Mouse (Mus musculus): ENCODE measurements at regions not wholly inside any gene's neighbourhood (a gene's known extent, or its start where the extent isn't known, plus 50 kb on each side); places are given as distances from the start of the nearest gene placed in this dataset.

DNA sequence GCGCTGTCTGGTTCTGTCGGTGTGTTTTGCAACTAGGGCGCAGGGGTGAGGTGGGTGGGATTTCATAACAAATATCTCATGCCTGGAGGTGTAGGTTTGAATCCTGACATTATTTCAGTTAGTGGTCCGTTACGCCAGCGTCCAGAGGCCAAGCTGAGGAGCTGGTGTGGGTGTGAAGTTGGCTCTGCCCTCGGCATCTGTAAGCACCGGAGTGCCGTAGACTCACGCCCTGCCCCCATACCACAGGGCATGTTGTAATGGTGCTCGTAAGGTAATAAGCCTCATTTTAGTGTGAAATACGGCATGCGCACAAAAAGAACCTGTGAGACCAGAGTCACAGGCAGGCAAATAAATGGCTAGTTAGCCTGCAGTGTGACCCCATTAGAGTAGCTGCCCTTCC is 168.1 kb upstream of the Id2 start:
- no peak for DNase-seq (ENCODE audit: low spot score)
- WGBS: 54% methylated on average over 13 of the region's 13 CpGs
- Histone ChIP-seq H3K27ac (peak overlapping the region; percentile 44; the same call in 1 of the 2 replicates), H3K27me3 (ENCODE audit: low read depth, poor library complexity, severe bottlenecking) (peaks cover 37% of the 10 kb centered on the region), H3K9me3 (replicated peaks) (no peaks in the 10 kb centered on the region), H3K4me1 (peaks cover 47% of the 10 kb centered on the region), H3K4me3 (no peak overlapping the region), H3K36me3 (no peaks in the 10 kb centered on the region)

DNA sequence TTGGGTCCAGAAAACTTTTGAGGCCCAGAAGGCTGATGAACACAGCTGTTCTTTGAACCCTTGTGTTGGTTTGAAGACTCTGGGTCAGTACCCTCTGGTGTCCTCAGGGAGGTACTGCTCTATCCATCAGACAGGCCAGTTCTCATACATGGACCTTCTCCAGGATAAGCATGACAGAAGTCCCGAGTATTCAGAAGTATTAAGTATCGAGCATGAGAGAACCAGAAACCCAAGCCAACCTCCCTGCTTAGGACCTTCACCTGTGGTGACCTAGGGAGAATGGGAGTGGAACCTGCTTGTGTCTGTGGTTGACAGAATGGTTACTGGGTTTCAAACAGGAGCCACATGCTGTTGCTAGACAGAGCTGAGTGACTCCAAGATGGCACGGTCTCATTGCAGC is 167.5 kb upstream of the Id2 start:
- Histone ChIP-seq H3K27me3 (ENCODE audit: low read depth, poor library complexity, severe bottlenecking) (peaks cover 33% of the 10 kb centered on the region), H3K36me3 (no peaks in the 10 kb centered on the region), H3K9me3 (replicated peaks) (no peaks in the 10 kb centered on the region), H3K4me3 (no peak overlapping the region), H3K4me1 (peaks cover 43% of the 10 kb centered on the region), H3K27ac (peak overlapping the region; percentile 44; the same call in 1 of the 2 replicates)
- WGBS: 92% methylated on average over 3 of the region's 3 CpGs
- no peak for DNase-seq (ENCODE audit: low spot score)

DNA sequence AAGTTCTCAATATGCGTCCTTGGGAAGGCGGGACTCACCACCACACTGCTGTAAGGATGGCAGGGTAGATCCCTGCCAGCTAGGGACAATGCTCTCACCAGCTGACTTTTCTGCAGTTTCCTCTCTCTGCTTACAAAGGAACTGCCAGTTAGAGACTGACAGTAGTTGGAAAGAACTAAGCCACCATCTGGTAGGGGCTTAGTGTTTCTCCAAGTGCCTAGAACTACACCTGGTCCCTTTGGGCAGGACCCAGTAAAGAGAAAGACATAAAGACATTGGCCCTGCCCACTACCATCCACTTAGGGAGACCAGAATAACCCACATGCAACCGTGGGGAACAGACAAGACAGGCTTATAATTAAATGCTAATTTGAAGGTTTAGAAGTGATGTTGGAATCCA is 165.5 kb upstream of the Id2 start:
- Histone ChIP-seq H3K9me3 (replicated peaks) (no peaks in the 10 kb centered on the region), H3K27ac (no peak overlapping the region), H3K4me3 (no peak overlapping the region), H3K27me3 (ENCODE audit: low read depth, poor library complexity, severe bottlenecking) (peaks cover 16% of the 10 kb centered on the region), H3K36me3 (no peaks in the 10 kb centered on the region), H3K4me1 (peaks cover 28% of the 10 kb centered on the region)
- WGBS: 88% methylated on average over 3 of the region's 3 CpGs
- DNase-seq (ENCODE audit: low spot score): no peak

DNA sequence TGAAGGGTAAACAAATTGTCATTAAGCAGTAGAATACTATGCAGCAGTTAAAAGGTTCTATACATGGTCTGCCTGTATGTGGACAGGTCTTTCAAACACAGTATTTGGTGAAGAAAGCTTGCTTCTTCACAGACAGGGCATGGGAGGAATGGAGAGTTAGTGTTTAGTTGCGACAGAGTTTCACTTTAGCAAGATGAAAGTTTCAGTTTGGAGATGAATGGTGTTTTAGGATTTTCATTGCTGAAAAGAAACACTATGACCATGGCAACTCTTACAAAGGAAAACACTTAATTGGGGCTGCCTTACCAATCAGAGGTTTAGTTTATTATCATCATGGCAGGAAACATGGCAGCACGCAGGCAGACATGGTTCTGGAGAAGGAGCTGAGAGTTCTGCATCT is 162.2 kb upstream of the Id2 start:
- DNase-seq (ENCODE audit: low spot score): no peak
- no peaks in the 10 kb centered on the region for H3K36me3 ChIP-seq
- no peak overlapping the region for H3K27ac ChIP-seq
- H3K4me1 ChIP-seq: no peaks in the 10 kb centered on the region
- no peak overlapping the region for H3K4me3 ChIP-seq
- no peaks in the 10 kb centered on the region for H3K27me3 ChIP-seq (ENCODE audit: low read depth, poor library complexity, severe bottlenecking)
- 86% methylated on average over 2 of the region's 2 CpGs for WGBS
- no peaks in the 10 kb centered on the region for H3K9me3 ChIP-seq (replicated peaks)

DNA sequence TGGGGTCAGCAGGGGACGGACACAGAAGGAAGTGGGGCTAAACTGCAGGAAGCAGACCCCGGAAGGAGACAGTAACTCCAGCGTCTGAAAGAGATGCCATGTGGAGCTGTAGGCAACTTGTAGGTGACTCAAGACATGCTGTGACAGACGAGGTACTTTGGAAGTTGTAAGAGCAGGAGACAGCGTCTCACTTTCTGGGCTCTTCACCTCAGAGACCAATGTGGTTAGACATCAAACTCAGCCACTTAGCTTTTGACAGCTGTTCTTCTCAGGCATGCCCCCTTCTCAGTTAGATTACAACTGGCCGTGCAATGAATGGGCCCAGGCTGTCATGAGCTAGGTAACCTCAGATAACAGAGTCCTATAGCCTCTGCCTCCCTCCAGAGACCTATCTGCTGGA is 159.3 kb upstream of the Id2 start:
- Histone ChIP-seq H3K4me3 (no peak overlapping the region), H3K9me3 (replicated peaks) (no peaks in the 10 kb centered on the region), H3K4me1 (peaks cover 3% of the 10 kb centered on the region), H3K27ac (no peak overlapping the region), H3K27me3 (ENCODE audit: low read depth, poor library complexity, severe bottlenecking) (no peaks in the 10 kb centered on the region), H3K36me3 (no peaks in the 10 kb centered on the region)
- DNase-seq (ENCODE audit: low spot score): no peak
- WGBS: 59% methylated on average over 6 of the region's 6 CpGs

DNA sequence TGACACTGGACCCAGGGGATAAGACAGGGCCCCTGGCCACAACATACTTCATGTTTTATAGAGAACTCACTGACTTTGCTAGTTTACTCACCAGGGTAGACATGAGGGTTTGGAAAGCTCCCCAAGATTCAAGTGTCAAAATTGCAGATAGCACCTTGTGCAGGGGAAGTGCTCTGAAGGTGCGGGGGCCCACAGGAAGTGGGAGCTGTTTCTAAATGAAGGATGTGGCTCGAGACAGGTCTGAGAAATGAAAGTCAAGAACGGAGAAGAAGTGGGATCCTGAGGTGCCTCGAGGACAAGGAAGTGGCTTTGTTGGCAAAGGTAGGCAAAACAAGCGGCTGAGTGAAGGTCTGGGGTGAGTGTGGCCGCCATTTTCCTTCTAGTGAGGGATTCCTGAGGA is 157.8 kb upstream of the Id2 start:
- H3K4me1 ChIP-seq: peaks cover 14% of the 10 kb centered on the region
- no peaks in the 10 kb centered on the region for H3K27me3 ChIP-seq (ENCODE audit: low read depth, poor library complexity, severe bottlenecking)
- H3K27ac ChIP-seq: no peak overlapping the region
- WGBS: 90% methylated on average over 6 of the region's 6 CpGs
- no peak overlapping the region for H3K4me3 ChIP-seq
- H3K9me3 ChIP-seq (replicated peaks): no peaks in the 10 kb centered on the region
- no peaks in the 10 kb centered on the region for H3K36me3 ChIP-seq
- no peak for DNase-seq (ENCODE audit: low spot score)

DNA sequence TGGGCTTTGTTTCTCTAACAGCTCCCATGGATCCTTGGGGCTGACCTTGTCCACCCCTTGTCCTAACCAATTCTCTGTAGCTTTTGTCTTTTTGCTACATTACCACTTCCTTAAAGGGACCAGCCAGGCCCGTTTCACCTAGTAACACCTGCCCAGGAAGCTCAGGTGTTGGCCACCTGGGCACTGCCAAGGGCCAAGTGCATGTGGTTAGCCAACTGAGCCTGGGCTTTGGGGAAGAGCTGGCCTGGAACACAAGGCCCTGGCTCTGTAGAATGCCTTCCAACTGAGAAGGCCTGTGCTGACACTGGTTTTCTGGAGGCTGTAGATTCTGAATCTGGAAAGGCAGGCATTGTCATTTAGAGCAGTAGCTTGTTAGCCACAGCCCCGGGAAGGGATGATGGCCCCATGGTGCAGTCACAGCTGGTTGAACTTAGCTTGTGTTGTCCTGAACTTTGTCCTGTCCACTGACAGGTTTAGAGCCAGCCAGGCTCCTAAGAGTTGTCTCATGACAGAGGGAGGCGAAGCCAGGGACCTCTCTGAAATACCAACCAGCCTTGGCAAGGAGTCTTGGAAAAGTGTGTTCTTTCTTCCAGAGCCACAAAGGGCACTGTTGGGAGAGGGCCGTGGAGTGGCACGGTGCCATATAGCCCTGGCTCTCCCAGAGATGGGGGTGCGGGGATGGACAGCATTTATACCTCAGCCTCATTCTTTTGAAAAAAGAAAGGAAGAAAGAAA is 156.0 kb upstream of the Id2 start:
- 91% methylated on average over 6 of the region's 6 CpGs for WGBS
- H3K27ac ChIP-seq: 0 out of 2 replicates have a peak overlapping the region, but pooled peaks have one; percentile 1
- H3K4me1 ChIP-seq: peaks cover 31% of the 10 kb centered on the region

DNA sequence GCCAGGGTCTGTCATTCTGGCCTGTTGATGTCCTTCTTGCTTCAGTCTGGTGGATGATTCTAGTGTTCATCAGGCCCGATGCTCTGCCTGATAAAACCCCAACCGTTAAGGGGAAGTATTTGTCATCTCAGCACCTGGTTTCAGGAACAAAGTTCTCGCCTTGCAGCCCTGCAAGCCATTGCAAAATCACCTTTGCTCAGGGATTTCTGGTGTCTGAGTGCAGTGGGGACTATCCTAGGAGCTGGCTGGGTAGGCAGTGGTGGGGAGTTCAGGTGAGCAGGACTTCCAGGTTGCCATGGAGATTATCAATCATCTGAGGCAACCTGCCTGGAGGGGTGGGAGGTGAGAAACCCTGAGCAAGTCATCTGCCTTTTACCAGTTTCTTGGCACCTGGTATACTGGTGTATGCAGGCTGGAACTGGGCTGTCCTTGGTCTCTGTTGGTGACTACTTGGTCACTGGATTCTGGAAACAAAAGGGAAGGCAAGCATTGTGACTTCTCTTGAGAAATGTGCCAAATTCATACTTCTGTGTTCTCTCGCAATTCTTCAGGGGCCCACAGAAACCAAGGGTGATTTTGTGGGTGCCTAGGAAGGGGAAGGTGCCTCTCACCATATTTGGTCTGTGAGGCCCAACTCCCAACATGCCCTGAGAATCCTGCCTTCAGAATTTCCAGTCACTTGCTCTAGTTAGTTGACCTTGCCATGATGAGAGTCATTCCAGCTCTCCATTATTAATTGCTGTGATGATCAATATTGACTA is 154.7 kb upstream of the Id2 start:
- DNase-seq (ENCODE audit: low spot score): no peak
- peak overlapping the region; percentile 54; the same call in 1 of the 2 replicates for H3K27ac ChIP-seq
- 78% methylated on average over 4 of the region's 4 CpGs for WGBS

More for the DNA sequence above, 156.0 kb upstream of the Id2 start:
- Histone ChIP-seq H3K27me3 (ENCODE audit: low read depth, poor library complexity, severe bottlenecking) (no peaks in the 10 kb centered on the region), H3K36me3 (no peaks in the 10 kb centered on the region), H3K9me3 (replicated peaks) (no peaks in the 10 kb centered on the region), H3K4me3 (no peak overlapping the region)
- no peak for DNase-seq (ENCODE audit: low spot score)

DNA sequence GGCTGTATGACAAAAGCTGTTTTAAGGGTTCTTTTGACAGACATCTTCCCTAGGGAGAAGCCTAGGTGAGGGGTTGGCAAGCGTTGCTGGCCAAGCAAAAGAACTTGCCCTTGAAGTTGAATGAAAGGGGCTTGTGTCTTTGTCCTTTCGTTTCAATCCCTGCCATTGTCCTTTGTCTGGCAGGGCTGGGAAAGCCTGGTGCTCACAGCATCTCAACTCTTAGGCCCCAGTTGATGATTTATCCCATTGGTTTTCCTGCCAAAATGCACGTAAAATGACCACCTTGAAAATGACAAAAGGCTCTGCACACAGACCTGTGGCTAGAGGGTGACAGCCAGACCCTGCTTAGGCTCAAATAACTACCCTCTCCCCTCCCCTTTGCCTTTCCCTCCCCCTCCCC is 153.9 kb upstream of the Id2 start:
- 55% methylated on average over 3 of the region's 3 CpGs for WGBS
- H3K4me3 ChIP-seq: no peak overlapping the region
- H3K36me3 ChIP-seq: no peaks in the 10 kb centered on the region
- H3K9me3 ChIP-seq (replicated peaks): no peaks in the 10 kb centered on the region
- H3K27ac ChIP-seq: peak overlapping the region; percentile 54
- H3K27me3 ChIP-seq (ENCODE audit: low read depth, poor library complexity, severe bottlenecking): no peaks in the 10 kb centered on the region
- no peak for DNase-seq (ENCODE audit: low spot score)
- H3K4me1 ChIP-seq: peaks cover 32% of the 10 kb centered on the region

More for the DNA sequence above, 154.7 kb upstream of the Id2 start:
- Histone ChIP-seq H3K4me1 (peaks cover 32% of the 10 kb centered on the region), H3K36me3 (no peaks in the 10 kb centered on the region), H3K9me3 (replicated peaks) (no peaks in the 10 kb centered on the region), H3K27me3 (ENCODE audit: low read depth, poor library complexity, severe bottlenecking) (no peaks in the 10 kb centered on the region), H3K4me3 (no peak overlapping the region)

DNA sequence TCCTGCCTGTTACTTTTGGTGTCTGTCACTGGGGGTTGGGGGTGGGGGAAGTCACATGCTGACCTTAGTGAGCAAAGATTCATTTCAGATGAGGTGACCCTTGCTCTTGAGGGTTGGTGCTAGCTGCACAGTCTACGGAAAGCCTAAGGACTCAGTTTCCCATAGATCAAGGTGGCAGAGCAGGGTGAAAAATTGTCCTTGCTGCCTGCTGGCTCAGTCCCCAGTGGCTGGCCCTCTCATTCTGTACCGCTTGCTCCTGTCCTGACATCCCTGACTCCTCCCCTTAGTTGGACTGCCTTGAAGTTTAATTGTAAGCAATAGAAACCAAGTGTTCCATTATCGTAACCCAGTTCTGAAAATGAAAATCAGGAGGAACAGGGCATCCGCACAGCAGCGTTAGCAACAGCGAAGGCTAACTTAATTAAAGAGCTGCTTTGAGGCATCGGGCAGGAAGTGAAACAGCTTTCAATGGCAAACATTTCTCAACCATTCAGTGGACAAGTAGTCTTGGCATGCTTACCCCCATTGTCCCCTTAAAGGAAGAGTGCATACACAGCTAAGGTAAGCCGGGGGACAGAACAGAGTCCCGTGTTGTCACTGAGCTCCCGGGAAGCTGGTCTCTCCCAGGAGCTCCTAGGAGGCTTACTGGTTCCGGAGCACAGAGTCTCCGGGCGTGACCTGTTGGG is 151.9 kb upstream of the Id2 start:
- no peak overlapping the region for H3K4me3 ChIP-seq
- H3K9me3 ChIP-seq (replicated peaks): no peaks in the 10 kb centered on the region
- WGBS: 62% methylated on average over 13 of the region's 13 CpGs
- no peak for DNase-seq (ENCODE audit: low spot score)
- no peaks in the 10 kb centered on the region for H3K27me3 ChIP-seq (ENCODE audit: low read depth, poor library complexity, severe bottlenecking)
- H3K36me3 ChIP-seq: no peaks in the 10 kb centered on the region
- peaks cover 32% of the 10 kb centered on the region for H3K4me1 ChIP-seq
- H3K27ac ChIP-seq: peak overlapping the region; percentile 21

DNA sequence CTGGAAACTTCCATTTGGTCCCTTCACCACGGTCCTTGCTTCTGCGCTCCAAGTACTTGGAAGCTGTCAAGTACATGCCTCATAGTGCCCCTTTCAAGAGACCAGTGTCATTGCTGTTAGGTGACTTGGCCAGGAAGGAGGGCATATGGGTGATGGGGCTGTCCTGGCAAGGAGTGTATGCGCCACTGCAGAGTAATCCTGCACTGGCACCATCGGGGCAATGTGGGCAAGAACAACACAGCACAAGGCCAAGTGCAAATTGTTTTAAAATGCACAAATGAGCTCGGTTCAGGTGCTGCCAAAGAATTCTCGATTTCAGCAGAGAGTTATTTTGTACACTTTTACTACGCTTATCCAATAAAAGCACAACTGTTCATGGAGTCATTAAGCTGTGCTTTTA is 149.6 kb upstream of the Id2 start:
- Histone ChIP-seq H3K27ac (no peak overlapping the region), H3K9me3 (replicated peaks) (no peaks in the 10 kb centered on the region), H3K4me3 (no peak overlapping the region), H3K36me3 (no peaks in the 10 kb centered on the region), H3K27me3 (ENCODE audit: low read depth, poor library complexity, severe bottlenecking) (no peaks in the 10 kb centered on the region), H3K4me1 (peaks cover 31% of the 10 kb centered on the region)
- 92% methylated on average over 7 of the region's 7 CpGs for WGBS
- DNase-seq (ENCODE audit: low spot score): no peak

DNA sequence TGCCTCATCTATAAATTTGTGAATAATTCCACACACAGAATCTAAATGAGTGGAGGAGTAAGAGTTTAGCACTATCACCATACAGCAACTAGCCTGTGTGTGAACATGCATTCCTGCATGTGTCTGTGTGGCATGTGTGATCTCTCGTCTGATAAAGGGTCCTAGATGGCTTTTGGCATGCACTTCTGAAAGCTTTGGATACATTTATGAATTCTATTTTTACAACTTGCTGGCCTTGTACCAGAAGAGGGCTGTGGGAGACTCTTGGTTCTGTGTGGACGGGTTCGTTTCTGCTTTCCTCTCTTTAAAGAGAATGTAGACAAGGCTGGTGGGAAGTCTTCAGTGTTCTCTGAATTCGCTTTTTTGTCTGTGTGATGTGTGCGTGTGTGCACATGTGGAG is 148.7 kb upstream of the Id2 start:
- no peak overlapping the region for H3K27ac ChIP-seq
- peaks cover 27% of the 10 kb centered on the region for H3K4me1 ChIP-seq
- no peaks in the 10 kb centered on the region for H3K9me3 ChIP-seq (replicated peaks)
- no peak for DNase-seq (ENCODE audit: low spot score)
- no peaks in the 10 kb centered on the region for H3K36me3 ChIP-seq
- no peaks in the 10 kb centered on the region for H3K27me3 ChIP-seq (ENCODE audit: low read depth, poor library complexity, severe bottlenecking)
- WGBS: 85% methylated on average over 5 of the region's 5 CpGs
- H3K4me3 ChIP-seq: no peak overlapping the region

DNA sequence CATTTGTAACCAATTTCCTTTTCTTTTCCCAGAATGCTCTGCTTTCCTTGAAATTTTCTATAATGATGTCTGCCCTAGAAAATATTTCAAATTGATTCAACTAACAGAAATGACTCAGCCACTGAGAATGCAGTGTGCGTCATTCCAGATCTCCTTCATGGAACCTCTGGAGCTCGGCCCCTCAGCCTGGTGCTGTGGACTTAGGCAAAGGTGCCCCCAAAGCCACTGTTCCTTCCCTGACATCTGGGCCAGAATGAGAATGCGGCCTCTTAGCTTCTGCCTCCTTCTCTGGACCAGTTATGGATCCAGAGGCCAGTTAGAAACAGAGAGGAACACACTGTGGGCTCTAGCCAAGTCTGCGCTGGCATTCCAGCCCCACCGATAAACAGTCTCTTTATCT is 148.3 kb upstream of the Id2 start:
- Histone ChIP-seq H3K4me1 (peaks cover 27% of the 10 kb centered on the region), H3K36me3 (no peaks in the 10 kb centered on the region), H3K9me3 (replicated peaks) (no peaks in the 10 kb centered on the region), H3K27me3 (ENCODE audit: low read depth, poor library complexity, severe bottlenecking) (no peaks in the 10 kb centered on the region), H3K4me3 (no peak overlapping the region), H3K27ac (no peak overlapping the region)
- 90% methylated on average over 5 of the region's 5 CpGs for WGBS
- no peak for DNase-seq (ENCODE audit: low spot score)
